Mouse (Mus musculus) ES-E14 (cell line): ENCODE data around the gene Tpte.

Experiments
- CHD2 ChIP-seq: IDR thresholded peaks from 2 replicates; pipeline ENCODE4 v1.6.1; 2014; ENCODE audit warnings: mild to moderate bottlenecking, low read depth, low read length, inconsistent platforms
- ZC3H11A ChIP-seq: IDR thresholded peaks from 2 replicates; pipeline ENCODE4 v1.6.1; 2012; ENCODE audit warnings: low read depth, mild to moderate bottlenecking, inconsistent platforms, low read length, borderline replicate concordance

DNA sequence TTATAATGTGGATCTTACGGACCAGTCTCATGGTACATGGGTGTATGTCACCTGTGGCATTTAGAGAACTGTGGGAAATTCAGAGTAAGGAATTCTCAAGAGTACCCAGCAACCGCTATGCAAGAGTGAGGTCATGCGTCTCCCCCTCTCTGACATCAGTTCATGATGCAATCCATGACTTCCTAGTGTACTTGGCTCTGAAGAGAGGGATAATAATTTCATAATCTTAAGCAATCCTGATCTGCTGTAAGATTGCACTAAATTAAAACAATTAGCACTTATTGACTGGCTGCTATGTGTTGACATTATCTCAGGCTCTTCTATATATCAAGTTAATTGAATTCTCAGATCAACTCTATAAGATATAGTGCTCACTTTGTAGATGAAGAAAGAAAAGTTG, 16.4 kb upstream of the Tpte start:
- TF ChIP-seq ZC3H11A (no peak), CHD2 (no peak)
